Mouse (Mus musculus) small intestine, adult 2 months (tissue): ENCODE data around the gene Bclaf3.

ENCODE experiments used
- CTCF ChIP-seq: fragments of 200-500 bp; IDR thresholded peaks from 2 replicates; pipeline ENCODE4 v1.5.1; 2012; ENCODE audit warnings: low read depth, mild to moderate bottlenecking, control low read depth, inconsistent platforms, low read length, moderate library complexity, mixed read lengths; ENCODE audit not compliant: insufficient replicate concordance, insufficient read length; ENCODE audit errors: extremely low read depth
- POLR2A ChIP-seq: fragments of 200-500 bp; IDR thresholded peaks from 2 replicates; pipeline ENCODE4 v1.6.1; 2012; ENCODE audit warnings: low read depth, mild to moderate bottlenecking, control low read depth, inconsistent platforms, low read length, moderate library complexity

GRCm38 (mm10) chrX:159484247-159484646 is 42.2 kb upstream of the Bclaf3 start:
- TF ChIP-seq POLR2A (no peak), CTCF (no peak)
